Mouse (Mus musculus): ENCODE data around the gene Ptprcap. TPM values are rescaled to one million over a fixed set of nuclear protein-coding genes. Genes with fewer than 3 reads are reported as not detected.

Ptprcap gene
- polyA plus RNA-seq, 1 experiment from 2014 or later = 1.4 TPM

- no peak for ATAC-seq (ENCODE audit: insufficient number of reproducible peaks, insufficient read depth, low FRiP score, low TSS enrichment, low read depth)
- peak overlapping the region; percentile 81 for H3K9ac ChIP-seq (replicated peaks)
- peak overlapping the region; percentile 92 for H3K4me3 ChIP-seq (replicated peaks)
- H3K9me3 ChIP-seq = 0 out of 2 replicates have a peak, but pooled peaks cover 4% of the 10 kb centered on the region
- peak overlapping the region; percentile 93 for H3K4me2 ChIP-seq
- H3K27me3 ChIP-seq = no peaks in the 10 kb centered on the region
- H3K27ac ChIP-seq = no peak overlapping the region
- peaks cover 39% of the 10 kb centered on the region for H3K36me3 ChIP-seq
- peaks cover 18% of the 10 kb centered on the region for H3K4me1 ChIP-seq (replicated peaks)
- WGBS = 84% methylated on average over 11 of the region's 11 CpGs
Observed at GRCm38 (mm10) chr19:4149283-4149682, 4.1 kb upstream of the Ptprcap start.

- Histone ChIP-seq H3K9ac (replicated peaks) (no peak overlapping the region), H3K4me2 (peak overlapping the region; percentile 93; the same call in 1 of the 2 replicates), H3K27me3 (no peaks in the 10 kb centered on the region), H3K4me3 (replicated peaks) (0 out of 2 replicates have a peak overlapping the region, but pooled peaks have one; percentile 6), H3K4me1 (replicated peaks) (peaks cover 18% of the 10 kb centered on the region), H3K36me3 (peaks cover 39% of the 10 kb centered on the region), H3K27ac (no peak overlapping the region), H3K9me3 (0 out of 2 replicates have a peak, but pooled peaks cover 4% of the 10 kb centered on the region)
- WGBS = 94% methylated on average over 17 of the region's 17 CpGs
- ATAC-seq (ENCODE audit: insufficient number of reproducible peaks, insufficient read depth, low FRiP score, low TSS enrichment, low read depth) = no peak
Observed at GRCm38 (mm10) chr19:4149764-4150461, 3.5 kb upstream of the Ptprcap start.

DNA sequence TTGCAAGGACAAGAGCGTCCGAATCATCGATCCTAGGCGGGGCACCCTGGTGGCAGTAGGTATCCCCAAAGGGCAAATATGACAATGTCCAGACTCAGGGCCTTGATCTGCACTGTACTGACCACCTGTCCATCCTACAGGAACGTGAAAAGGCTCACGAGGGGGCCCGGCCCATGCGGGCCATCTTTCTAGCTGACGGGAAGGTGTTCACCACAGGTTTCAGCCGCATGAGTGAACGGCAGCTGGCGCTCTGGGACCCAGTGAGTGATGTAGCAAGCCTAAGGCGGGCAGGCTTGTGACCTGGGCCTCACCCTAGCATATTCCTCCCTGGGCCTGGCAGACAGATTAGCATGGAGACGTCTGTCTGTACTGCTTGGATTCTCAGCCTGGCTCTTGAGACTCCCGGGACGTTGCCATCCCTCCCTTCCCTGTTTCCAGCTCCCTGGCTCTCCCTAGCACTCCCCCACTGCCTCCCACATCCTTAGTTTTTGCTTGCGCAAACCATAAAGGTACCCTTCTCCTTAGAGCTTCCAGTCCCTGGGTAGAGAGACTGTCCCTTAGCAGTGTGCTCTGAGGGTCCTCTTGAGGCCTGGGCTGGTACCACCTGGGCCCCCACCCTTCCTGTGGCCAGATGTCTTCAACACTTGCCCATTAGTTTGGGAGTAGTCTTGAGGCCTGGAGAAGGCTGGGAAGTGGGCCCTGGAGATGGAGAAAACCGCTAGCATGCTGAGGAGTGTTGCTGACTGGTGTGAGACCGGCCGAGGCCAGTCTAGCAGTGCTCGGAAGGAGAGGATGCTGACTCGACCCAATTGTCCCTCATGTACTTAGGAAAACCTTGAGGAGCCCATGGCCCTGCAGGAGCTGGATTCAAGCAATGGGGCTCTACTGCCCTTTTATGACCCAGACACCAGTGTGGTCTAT lies 2.6 kb upstream of the Ptprcap start:
- Histone ChIP-seq H3K4me2 (no peak overlapping the region), H3K27ac (no peak overlapping the region), H3K4me1 (replicated peaks) (peaks cover 18% of the 10 kb centered on the region), H3K36me3 (peaks cover 48% of the 10 kb centered on the region), H3K9ac (replicated peaks) (no peak overlapping the region; the same call in 1 of the 2 replicates), H3K9me3 (0 out of 2 replicates have a peak, but pooled peaks cover 2% of the 10 kb centered on the region), H3K4me3 (replicated peaks) (no peak overlapping the region), H3K27me3 (no peaks in the 10 kb centered on the region)
- 89% methylated on average over 22 of the region's 22 CpGs for WGBS
- ATAC-seq (ENCODE audit: insufficient number of reproducible peaks, insufficient read depth, low FRiP score, low TSS enrichment, low read depth) = no peak

GRCm38 (mm10) chr19:4151488-4151860 lies 1.9 kb upstream of the Ptprcap start:
- H3K9me3 ChIP-seq = no peaks in the 10 kb centered on the region
- 79% methylated on average over 5 of the region's 5 CpGs for WGBS
- H3K9ac ChIP-seq (replicated peaks) = no peak overlapping the region; the same call in 1 of the 2 replicates
- H3K4me1 ChIP-seq (replicated peaks) = peaks cover 18% of the 10 kb centered on the region
- no peak for ATAC-seq (ENCODE audit: insufficient number of reproducible peaks, insufficient read depth, low FRiP score, low TSS enrichment, low read depth)
- H3K4me3 ChIP-seq (replicated peaks) = no peak overlapping the region
- peaks cover 54% of the 10 kb centered on the region for H3K36me3 ChIP-seq
- no peaks in the 10 kb centered on the region for H3K27me3 ChIP-seq
- no peak overlapping the region for H3K4me2 ChIP-seq
- H3K27ac ChIP-seq = no peak overlapping the region

GRCm38 (mm10) chr19:4151898-4152297 lies 1.5 kb upstream of the Ptprcap start:
- Histone ChIP-seq H3K36me3 (peaks cover 58% of the 10 kb centered on the region), H3K27me3 (no peaks in the 10 kb centered on the region), H3K9me3 (no peaks in the 10 kb centered on the region), H3K4me3 (replicated peaks) (no peak overlapping the region), H3K4me1 (replicated peaks) (peaks cover 18% of the 10 kb centered on the region), H3K9ac (replicated peaks) (no peak overlapping the region), H3K4me2 (no peak overlapping the region), H3K27ac (no peak overlapping the region)
- 90% methylated on average over 5 of the region's 5 CpGs for WGBS
- no peak for ATAC-seq (ENCODE audit: insufficient number of reproducible peaks, insufficient read depth, low FRiP score, low TSS enrichment, low read depth)

DNA sequence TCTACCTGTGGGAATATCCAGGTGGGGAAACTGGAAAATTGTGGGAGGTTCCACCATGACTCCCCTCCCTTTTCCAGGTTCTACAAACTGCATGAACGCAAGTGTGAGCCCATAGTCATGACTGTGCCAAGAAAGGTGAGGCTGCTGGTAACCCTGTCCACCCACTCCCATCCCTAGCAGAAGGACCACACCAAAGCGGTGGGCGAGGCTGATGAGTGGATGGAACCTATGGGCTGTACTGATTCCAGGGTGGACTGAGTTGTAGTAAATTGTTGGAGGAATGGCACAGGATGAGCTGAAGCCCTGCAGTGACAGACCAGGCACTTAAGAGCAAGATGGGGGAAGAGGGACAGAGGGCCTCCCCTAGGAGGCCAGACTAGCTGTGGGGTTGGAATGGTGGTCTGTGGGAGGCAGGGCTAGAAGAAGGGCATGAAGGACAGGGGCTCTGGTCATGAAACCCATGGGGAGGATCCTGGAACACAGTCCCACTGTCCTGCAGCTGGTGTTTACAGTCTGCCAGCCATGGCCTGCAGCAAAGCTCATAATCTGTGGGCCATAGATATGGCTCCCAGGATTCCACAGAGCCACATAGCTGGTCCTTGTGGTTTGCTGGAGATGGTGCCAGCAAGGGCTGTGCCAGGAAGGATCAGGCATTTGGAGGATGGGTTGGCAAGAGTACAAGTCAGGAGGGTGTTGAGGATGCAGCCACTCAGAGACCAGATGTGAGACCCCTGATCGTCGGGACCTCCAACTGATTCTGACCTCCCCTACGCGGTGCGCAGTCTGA lies 766 bp upstream of the Ptprcap start:
- Histone ChIP-seq H3K9ac (replicated peaks) (0 out of 2 replicates have a peak overlapping the region, but pooled peaks have one; percentile 18), H3K4me2 (no peak overlapping the region)

DNA sequence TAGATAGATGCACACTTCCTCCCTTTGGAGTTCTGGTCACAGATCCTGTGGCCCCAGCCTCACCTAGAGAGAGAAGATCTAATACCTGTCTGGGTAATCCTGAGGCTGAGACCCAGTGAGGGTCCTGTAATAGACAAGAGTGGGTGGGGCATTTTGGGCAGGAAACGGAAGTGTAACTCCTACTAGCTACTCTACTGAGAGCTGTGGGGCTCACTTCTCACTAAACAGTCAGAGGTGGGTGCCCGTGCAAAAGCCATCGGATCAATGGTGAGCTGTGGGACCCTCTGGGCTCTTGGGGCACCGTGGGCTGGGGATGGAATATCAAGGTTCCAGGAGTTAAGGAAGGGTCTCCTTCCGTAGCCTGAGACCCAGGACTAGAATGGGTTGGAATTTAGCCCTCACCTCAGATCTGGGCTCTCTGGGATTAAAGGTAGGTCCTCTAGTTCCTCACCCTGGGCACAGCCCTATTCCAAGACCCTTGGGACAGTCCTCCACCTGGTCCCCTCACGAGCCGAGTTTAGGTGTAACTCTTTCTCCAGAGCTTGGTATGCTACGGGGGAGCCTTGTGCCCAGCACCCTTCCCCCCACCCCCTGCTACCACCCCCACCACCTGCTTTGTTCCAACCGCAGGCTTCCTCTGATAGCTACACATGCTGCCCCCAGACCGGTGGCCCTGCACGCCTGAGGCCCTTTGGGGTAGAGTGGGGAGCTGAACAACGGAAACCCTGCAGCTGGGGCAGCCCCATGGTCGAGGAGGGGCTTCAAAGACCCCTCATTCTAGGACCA lies 1.2 kb downstream of the Ptprcap start:
- no peak overlapping the region for H3K27ac ChIP-seq
- peaks cover 3% of the 10 kb centered on the region for H3K4me1 ChIP-seq (replicated peaks)
- WGBS = 81% methylated on average over 13 of the region's 13 CpGs
- no peak overlapping the region for H3K4me2 ChIP-seq
- no peak overlapping the region for H3K4me3 ChIP-seq (replicated peaks)
- H3K36me3 ChIP-seq = peaks cover 86% of the 10 kb centered on the region
- peak overlapping the region; percentile 42; the same call in 1 of the 2 replicates for H3K9ac ChIP-seq (replicated peaks)
- no peaks in the 10 kb centered on the region for H3K9me3 ChIP-seq
- H3K27me3 ChIP-seq = no peaks in the 10 kb centered on the region
- 0 out of 2 replicates have a peak, but pooled peaks have one; percentile 14 for ATAC-seq (ENCODE audit: insufficient number of reproducible peaks, insufficient read depth, low FRiP score, low TSS enrichment, low read depth)

More for the DNA sequence above, 766 bp upstream of the Ptprcap start:
- WGBS = 85% methylated on average over 8 of the region's 8 CpGs
- no peaks in the 10 kb centered on the region for H3K9me3 ChIP-seq
- H3K4me1 ChIP-seq (replicated peaks) = peaks cover 18% of the 10 kb centered on the region
- no peak overlapping the region for H3K4me3 ChIP-seq (replicated peaks)
- no peaks in the 10 kb centered on the region for H3K27me3 ChIP-seq
- no peak overlapping the region for H3K27ac ChIP-seq
- no peak for ATAC-seq (ENCODE audit: insufficient number of reproducible peaks, insufficient read depth, low FRiP score, low TSS enrichment, low read depth)
- peaks cover 66% of the 10 kb centered on the region for H3K36me3 ChIP-seq

- Histone ChIP-seq H3K36me3 (peaks cover 86% of the 10 kb centered on the region), H3K9ac (replicated peaks) (peak overlapping the region; percentile 42; the same call in 1 of the 2 replicates), H3K4me2 (no peak overlapping the region), H3K9me3 (no peaks in the 10 kb centered on the region), H3K4me3 (replicated peaks) (no peak overlapping the region), H3K27ac (no peak overlapping the region), H3K4me1 (replicated peaks) (no peaks in the 10 kb centered on the region), H3K27me3 (no peaks in the 10 kb centered on the region)
- ATAC-seq (ENCODE audit: insufficient number of reproducible peaks, insufficient read depth, low FRiP score, low TSS enrichment, low read depth) = no peak
- WGBS = 85% methylated on average over 6 of the region's 6 CpGs
Observed at GRCm38 (mm10) chr19:4155223-4156072, 2.0 kb downstream of the Ptprcap start.

DNA sequence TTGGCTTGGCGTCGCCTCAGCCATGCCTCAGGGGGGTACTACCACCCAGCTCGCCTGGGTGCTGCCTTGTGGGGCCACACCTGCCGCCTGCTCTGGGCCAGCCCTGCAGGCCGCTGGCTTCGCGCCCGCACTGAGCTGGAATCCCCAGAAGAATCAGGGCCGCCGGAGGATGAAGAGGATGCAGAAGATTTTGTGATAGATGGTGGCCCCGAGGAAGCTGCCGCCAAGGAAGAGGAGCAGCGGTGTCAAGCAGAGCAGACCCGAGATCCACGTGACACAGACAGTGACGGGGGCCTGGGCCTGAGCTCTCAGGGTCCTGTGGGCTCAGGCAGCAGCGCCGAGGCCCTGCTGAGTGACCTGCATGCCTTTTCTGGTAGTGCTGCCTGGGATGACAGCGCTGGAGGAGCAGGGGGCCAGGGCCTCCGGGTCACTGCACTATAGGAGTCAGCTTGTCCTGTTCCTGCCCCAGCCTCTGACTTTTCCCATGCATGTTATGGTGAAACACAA lies 2.7 kb downstream of the Ptprcap start:
- no peak for ATAC-seq (ENCODE audit: insufficient number of reproducible peaks, insufficient read depth, low FRiP score, low TSS enrichment, low read depth)
- no peak overlapping the region for H3K27ac ChIP-seq
- H3K9me3 ChIP-seq = no peaks in the 10 kb centered on the region
- H3K4me2 ChIP-seq = no peak overlapping the region
- 0 out of 2 replicates have a peak overlapping the region, but pooled peaks have one; percentile 27 for H3K9ac ChIP-seq (replicated peaks)
- no peaks in the 10 kb centered on the region for H3K27me3 ChIP-seq
- H3K4me1 ChIP-seq (replicated peaks) = no peaks in the 10 kb centered on the region
- 78% methylated on average over 20 of the region's 20 CpGs for whole genome bisulfite sequencing
- peaks cover 85% of the 10 kb centered on the region for H3K36me3 ChIP-seq
- H3K4me3 ChIP-seq (replicated peaks) = no peak overlapping the region
